Mouse (Mus musculus) retina, adult 2 months (tissue): ENCODE measurements around the gene Sar1b.

Source experiments
- DNase-seq: peaks from one replicate; pipeline ENCODE4 v3.0.0-alpha.2; 2012; ENCODE audit warnings: low read depth, low spot score

Gene Sar1b

DNA sequence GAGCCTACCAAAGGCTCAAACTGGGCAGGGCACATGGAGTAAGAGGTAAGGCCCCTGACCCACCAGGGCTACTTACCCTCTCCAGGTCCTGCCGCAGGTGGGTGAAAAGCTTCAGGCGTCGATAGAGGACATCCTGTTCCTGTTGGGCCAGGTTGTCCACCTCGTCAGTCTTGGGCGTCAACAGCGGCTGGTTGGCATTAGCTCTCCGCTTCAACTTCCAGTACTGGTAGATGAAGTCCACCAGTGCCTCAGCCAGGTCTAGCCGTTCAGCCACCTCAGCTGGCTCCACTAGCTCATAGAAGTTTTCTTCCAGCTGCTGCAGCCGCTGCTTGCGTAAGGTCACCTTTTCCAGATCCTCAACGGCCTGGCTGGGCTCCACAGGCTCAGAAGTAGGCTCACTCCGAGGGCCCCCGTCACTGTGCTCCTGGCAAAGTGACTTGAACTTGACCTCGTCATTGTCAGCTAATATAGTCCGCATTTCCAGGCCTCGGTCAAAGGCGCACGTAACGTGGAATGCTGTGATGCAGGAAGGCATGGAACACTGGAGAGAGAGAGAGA is 61.5 kb downstream of the Sar1b start:
- DNase-seq = no peak

DNA sequence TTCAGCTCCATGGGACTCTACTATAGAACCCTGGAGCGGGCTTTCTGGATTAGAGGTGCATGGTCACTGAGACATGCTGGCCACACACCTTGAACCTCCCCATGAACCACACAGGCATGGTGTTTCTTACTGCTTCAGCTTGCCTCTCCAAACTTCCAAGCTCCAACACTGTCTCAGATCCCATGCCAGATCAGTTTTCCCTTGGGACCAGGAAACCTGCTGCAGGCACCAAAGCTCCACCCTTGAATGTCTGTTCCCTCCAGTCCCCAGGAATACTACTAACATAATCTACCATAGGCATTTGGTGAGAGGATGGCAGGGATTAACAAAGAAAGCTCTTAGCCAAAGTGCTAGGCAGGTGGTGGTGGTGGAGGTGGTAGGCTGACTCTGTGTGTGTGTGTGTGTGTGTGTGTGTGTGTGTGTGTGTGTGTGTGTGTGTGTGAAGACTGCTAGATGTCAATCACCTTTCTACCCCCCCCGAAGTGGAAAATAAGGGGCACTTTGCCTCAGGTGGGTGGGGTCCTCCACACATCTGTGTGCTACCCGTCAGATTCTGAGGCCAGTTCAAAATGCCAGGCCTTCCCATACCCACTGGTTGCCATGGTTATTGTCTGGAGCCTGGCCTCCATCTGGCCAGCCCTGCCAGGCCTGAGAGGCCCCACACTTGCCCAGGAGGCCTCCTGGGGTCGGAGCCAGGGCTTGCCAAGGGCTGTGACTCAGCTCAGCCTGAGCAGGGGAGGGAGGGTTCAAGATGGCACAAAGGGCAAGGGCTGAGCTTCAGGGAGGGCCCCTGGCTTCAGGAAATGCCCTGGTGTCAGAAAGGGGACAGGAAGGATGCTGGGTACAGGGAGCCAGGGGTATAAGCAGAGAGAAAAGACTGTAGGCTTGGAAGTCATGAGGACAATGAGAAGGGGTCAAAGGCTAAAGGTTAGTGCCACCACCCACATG is 68.7 kb downstream of the Sar1b start:
- DNase-seq = no peak

DNA sequence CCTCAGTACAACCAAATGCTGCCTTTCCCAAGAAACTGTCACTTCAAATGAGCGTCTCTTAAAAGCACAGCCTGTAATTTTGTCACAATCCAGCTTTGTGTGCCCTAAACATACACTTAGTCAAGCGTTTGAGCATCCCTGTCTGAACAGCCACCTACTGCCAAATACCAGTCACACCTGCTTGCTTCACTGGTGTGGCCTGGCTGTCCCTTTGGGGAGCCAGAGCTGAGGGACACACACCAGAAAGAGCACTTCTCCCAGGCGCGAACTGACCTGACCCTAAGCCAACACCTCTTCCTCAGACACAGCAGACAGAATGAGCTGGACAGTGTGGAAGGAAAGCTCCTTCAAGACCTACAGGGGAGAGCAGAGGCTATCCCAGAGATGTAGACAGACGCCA is 69.5 kb downstream of the Sar1b start:
- no peak for DNase-seq

DNA sequence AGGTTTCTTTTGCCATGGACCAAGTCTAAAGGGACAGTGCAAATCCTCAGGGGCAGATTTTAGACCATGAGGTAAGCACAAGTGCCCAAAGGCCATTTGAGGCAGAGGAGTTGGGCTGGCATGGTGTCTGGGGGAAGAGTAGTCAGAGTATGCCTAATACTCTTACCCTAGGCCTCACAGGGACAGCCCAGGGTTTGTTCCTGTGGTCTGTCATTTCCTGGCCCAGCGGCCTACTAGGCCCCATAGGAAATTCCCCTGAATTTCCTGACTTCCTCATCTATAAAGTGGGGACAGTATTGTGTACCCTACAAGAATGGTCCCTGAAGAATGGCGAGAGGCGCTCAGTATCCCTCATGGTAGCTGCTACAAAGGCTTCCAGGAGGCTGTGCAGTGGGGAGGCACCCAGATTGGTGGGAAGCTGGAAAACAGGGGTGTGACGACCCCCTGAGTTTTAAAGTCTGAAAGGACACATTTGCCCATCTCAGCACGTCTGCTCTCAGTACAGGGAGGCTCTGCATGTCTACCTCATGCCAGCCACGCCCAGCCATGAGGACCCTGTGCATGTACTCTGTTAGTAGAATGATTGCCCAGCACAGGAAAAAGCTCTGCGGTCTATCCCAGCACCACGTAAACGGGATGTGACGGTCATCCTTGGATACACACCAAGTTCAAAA is 70.0 kb downstream of the Sar1b start:
- no peak for DNase-seq

DNA sequence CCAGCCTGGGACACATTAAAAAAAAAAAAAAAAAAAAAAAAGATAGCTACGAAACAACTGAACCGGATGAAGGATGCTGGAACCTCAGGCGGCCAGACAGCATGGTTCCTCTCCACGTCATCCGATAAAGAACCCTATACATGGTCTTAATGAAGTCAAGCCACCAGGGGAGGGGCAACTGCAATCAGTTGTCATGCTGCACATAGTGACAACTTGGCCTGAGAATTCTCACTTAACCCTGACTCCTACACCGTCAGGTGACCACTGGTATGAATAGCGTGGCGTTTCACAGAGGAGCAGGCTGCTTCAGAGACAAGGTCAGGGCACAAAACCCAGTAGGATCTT is 70.6 kb downstream of the Sar1b start:
- no peak for DNase-seq

DNA sequence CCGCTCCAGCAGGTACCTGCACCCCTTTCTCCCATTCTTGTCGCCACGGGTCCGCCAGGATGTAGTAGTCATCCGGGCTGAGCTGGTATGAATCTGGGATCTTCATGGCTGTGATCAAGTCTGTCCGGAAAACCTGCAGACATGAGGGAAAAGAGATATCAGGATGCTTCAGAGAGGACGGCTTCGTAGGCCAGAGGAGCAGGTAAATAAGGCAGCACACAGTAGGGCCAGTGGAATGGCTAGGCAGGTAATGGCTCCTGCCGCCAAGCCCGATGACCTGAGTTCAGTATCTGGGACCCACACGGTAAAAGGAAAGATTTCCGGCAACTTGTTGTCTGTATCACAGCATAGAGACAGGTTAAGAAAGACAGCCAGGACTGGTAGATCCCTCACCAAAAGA is 72.1 kb downstream of the Sar1b start:
- DNase-seq = no peak

DNA sequence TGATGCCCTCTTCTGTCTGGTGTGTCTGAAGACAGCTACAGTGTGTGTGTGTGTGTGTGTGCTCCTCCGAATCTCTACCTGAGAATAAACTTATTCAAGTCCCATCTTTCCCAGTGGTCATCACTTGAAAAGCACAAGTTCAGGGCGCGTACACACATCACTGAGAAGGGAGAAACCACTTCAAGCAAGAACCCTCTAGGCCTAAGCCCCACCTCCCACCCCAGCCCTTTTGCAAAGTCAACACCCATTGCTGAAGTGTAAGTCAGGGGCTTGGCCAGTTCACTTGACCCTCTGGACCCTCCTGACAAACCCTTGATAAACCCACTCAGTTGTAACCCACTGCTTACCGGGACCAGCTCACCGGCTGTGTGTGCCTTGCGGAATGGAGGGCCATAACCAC is 73.0 kb downstream of the Sar1b start:
- no peak for DNase-seq

DNA sequence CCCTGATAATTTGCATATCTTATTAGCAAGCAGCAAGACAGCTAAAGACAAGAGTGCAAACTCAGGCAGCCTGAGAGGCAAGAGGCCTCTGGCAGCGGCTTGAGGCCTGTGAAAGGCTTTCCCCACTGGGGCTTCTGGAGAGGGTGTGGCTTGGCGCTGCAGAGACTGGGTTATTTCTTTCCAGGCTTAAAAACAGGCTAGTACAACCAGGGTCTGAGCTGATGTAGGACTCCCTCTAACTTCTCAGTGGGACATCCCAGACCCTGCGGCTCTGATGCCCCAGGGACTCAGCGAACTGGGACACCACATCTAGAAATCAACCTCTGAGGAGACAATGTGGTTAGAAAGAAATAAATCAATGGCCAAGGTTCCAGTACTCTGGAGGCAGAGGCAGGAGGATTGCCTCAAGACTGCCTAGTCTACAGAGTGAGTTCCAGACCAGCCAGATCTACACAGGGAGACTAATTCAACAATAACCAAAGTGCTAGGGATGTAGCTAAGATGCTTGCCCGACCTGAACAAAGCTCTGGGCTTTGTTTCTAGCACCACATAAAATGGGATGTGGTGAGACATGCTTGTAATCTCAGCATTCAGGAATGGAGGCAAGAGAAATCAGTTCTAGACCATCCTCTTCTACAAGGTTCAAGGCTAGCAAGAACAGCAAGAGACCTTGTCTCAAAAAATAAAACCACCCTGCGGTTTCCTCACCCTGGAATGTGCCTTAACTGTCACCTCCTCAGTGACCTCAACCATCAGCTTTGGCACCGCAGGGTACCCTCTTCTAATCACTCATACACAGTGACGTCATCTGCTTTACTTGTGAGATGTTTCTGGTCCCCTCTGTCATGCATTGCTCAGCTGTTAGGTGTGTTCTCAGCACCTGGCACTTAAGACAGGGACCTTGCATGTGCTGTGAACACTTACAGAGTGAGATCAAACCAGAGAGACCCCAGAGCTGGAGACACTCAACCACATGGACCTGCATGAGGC is 74.0 kb downstream of the Sar1b start:
- no peak for DNase-seq

DNA sequence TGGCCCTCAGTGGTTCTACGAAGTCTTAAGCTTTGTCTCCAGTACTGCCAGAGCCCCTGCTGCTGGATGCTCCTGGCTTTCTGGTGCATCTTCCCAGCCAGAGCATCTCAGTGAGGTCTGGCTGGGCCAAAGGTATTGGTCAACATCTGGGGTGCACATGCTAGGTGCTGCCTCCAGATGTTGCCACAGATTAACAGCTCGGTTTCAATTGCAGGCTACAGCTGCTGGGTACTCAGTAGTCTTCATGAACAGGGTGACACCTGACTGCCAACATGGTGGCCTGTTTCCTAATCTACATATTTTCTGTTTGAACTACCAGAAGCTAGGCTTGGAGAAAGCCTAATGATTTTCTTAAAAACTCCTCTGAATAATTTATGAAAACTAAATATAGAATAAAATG is 75.6 kb downstream of the Sar1b start:
- DNase-seq = no peak

DNA sequence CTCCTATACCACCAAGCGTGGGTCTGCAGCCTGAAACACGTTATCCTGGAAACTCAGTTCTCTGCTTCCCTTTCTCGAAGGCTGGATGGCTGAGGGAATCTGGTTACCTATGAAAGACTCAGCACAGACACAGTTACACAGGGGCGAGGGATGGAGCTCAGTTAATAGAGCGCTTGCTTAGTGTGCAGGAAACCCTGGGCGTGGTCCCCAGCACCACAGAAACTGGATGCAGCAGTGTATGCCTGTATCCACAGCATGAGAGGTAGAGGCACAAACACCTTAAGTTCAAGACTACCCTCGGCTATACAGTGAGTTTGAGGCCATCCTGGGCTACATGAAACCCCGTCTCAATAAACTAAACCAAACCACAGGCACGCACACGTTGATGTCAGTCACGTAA is 76.5 kb downstream of the Sar1b start:
- DNase-seq = no peak

DNA sequence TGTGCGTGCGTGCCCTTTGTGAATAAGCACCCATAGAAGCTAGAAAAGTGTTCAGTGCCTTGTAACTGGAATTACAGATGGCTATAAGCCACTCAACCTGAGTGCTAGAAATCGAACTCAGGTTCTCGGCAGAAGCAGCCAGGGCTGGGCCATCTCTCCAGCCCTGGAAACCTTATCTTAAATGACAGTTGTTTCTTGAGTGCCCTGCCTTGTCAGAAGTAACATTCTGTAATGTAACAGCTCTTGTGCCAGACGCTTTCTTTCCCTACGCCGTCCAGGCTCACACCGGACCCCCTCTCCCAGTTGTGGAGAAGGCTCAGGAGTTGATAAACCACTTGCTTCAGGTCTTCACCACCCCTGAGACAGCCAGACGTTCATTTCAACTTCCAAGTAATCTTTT is 77.2 kb downstream of the Sar1b start:
- DNase-seq = no peak

DNA sequence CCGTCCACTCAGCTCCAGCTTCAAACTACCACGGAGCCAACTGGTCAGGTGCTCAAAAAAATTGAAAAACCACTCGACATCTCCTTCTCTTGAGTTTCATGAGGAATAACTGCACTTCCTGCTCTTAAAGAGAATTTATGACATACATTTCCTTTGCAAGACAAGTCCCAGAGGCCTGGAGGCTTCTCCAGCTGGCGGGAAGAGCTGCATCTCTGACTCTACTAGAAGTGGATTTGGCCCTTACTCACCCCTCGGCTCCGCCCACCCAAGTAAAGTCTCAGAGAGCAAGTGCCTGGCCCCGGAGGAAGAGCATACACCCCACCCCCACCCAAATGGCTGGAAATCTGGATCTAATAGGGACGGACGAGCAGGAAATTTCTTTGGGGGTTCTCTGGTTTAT is 77.7 kb downstream of the Sar1b start:
- no peak for DNase-seq
